Mouse (Mus musculus): ENCODE data around the gene Fhdc1. TPM values are rescaled to one million over a fixed set of nuclear protein-coding genes. Genes with fewer than 3 reads are reported as not detected.

Fhdc1 gene
- polyA plus RNA-seq, 1 experiment, result 6.8 TPM

DNA sequence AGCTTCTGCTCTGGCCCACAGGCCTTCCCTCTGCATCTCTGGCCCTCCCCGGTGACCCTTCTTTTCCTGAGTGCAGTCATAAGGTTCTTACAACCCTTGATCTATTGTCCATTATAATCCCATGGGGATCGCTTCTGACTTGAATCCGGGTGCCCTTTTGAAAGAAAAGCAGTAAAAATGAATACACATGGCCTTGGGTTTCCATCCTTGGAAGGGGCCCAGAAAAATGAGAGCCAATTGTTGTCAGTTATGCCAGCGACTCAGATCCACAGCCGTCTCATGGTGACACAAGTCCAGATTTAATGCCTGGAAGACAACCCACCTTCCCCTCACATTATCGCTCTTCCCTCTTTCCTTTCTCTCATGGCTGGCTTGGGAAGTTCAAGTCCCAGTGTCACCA is 1.9 kb upstream of the Fhdc1 start:
- H3K4me1 ChIP-seq (ENCODE audit: control insufficient read depth, insufficient read depth, low read length), result 0 out of 2 replicates have a peak, but pooled peaks cover 3% of the 10 kb centered on the region
- H3K27me3 ChIP-seq (ENCODE audit: control insufficient read depth, insufficient read depth, low read length), result no peaks in the 10 kb centered on the region
- 69% methylated on average over 6 of the region's 6 CpGs for WGBS
- DNase-seq, result no peak
- no peak for TF ChIP-seq CTCF (IDR thresholded peaks at IDR 0.05; ENCODE audit: borderline replicate concordance, insufficient read depth, low read depth, low read length)
- TF ChIP-seq POLR2A (IDR thresholded peaks at IDR 0.05; ENCODE audit: borderline replicate concordance, insufficient read depth, low read length), result no peak
- H3K27ac ChIP-seq (ENCODE audit: insufficient read depth, low read length), result no peak overlapping the region
- H3K4me3 ChIP-seq (replicated peaks; ENCODE audit: insufficient read depth, low read depth, low read length), result no peak overlapping the region

DNA sequence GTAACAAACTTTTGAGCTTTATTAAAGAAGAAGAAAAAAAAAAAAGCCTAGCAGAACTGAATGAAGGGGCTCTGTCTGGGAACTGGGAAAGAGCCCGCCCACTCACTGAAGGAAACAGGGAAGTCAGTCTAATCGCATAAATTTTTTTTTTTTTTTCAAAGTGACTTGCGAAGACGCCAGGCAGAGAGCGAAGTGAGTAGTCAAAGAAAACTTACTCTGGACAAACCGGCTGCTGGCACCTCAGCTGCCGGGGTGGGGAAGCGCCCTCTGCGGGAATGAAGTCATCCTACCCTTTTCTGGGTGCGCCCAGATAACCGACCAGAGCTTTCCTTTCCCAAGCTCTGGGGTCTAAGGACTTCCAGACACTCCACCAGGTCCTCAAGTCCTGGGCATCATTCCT is 875 bp upstream of the Fhdc1 start:
- Histone ChIP-seq H3K4me3 (replicated peaks; ENCODE audit: insufficient read depth, low read depth, low read length) (no peak overlapping the region), H3K27me3 (ENCODE audit: control insufficient read depth, insufficient read depth, low read length) (no peaks in the 10 kb centered on the region), H3K4me1 (ENCODE audit: control insufficient read depth, insufficient read depth, low read length) (0 out of 2 replicates have a peak, but pooled peaks cover 3% of the 10 kb centered on the region), H3K27ac (ENCODE audit: insufficient read depth, low read length) (no peak overlapping the region)
- TF ChIP-seq POLR2A (IDR thresholded peaks at IDR 0.05; ENCODE audit: borderline replicate concordance, insufficient read depth, low read length), result no peak
- TF ChIP-seq CTCF (IDR thresholded peaks at IDR 0.05; ENCODE audit: borderline replicate concordance, insufficient read depth, low read depth, low read length), result no peak; the same call in 1 of the 2 replicates
- peak; percentile 23 to 38 for DNase-seq
- 12% methylated on average over 11 of the region's 11 CpGs for WGBS

DNA sequence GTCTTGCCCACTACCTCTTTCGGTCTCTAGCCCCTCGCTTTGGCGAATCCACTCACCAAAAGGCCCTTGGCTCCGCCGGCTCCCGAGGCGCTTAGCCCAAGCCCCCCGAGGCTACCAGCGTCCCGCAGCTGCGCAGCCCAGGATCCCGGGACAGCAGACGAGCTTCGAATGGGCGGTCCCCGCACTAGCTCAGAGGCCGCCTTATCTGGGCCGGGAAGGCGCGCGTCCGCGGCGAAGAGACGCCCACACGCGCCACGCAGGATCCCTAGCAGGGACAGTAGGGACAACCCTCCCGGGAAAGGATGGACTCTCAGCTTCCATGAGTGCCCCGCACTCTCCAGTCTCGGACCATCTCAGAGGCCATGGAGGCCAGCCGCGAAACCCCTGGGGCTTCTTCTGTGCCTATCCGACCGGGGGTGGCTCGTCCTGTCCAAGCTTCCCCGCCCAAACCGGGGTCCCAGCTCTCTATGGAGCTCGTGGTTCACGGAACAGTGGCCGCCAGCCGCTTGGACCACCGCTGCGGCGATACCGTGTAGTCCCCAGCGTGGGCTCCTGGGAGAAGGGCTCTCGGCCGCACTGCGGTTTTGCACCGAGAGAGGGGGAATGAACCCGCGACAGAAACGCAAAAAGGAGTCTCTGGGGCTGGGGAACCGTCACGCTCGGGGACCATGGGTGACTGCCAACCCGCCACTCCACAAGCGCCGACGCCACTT is 780 bp downstream of the Fhdc1 start:
- Histone ChIP-seq H3K27me3 (ENCODE audit: control insufficient read depth, insufficient read depth, low read length) (no peaks in the 10 kb centered on the region), H3K4me1 (ENCODE audit: control insufficient read depth, insufficient read depth, low read length) (0 out of 2 replicates have a peak, but pooled peaks cover 3% of the 10 kb centered on the region), H3K4me3 (replicated peaks; ENCODE audit: insufficient read depth, low read depth, low read length) (peak overlapping the region; percentile 71), H3K27ac (ENCODE audit: insufficient read depth, low read length) (no peak overlapping the region)
- TF ChIP-seq CTCF (IDR thresholded peaks at IDR 0.05; ENCODE audit: borderline replicate concordance, insufficient read depth, low read depth, low read length), result no peak
- TF ChIP-seq POLR2A (IDR thresholded peaks at IDR 0.05; ENCODE audit: borderline replicate concordance, insufficient read depth, low read length), result no peak
- DNase-seq, result peak; percentile 52 to 53
- WGBS, result 1% methylated on average over 61 of the region's 61 CpGs

DNA sequence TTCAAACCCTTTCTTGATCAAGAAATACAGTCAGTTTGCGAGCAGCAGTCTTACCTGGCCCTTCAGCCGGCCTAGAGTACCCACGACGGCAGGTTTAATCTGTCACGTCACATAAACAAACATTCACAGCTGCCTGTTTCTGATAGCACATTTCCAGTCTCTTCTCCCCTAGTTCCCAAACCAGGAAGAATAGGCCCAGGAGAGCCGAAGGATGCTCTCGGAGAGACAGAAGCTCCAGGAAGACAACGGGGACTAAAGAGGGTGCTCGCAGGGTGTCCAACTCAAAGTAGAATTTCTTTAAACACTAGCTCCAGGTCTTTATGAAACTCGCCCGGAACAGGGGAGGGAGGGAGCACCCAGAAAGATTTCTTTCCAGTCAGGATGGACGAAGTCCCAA is 1.3 kb downstream of the Fhdc1 start:
- Histone ChIP-seq H3K4me3 (replicated peaks; ENCODE audit: insufficient read depth, low read depth, low read length) (peak overlapping the region; percentile 71), H3K27me3 (ENCODE audit: control insufficient read depth, insufficient read depth, low read length) (no peaks in the 10 kb centered on the region), H3K4me1 (ENCODE audit: control insufficient read depth, insufficient read depth, low read length) (0 out of 2 replicates have a peak, but pooled peaks cover 3% of the 10 kb centered on the region), H3K27ac (ENCODE audit: insufficient read depth, low read length) (no peak overlapping the region)
- no peak for DNase-seq
- TF ChIP-seq CTCF (IDR thresholded peaks at IDR 0.05; ENCODE audit: borderline replicate concordance, insufficient read depth, low read depth, low read length) (no peak), POLR2A (IDR thresholded peaks at IDR 0.05; ENCODE audit: borderline replicate concordance, insufficient read depth, low read length) (no peak)
- 60% methylated on average over 12 of the region's 12 CpGs for WGBS

DNA sequence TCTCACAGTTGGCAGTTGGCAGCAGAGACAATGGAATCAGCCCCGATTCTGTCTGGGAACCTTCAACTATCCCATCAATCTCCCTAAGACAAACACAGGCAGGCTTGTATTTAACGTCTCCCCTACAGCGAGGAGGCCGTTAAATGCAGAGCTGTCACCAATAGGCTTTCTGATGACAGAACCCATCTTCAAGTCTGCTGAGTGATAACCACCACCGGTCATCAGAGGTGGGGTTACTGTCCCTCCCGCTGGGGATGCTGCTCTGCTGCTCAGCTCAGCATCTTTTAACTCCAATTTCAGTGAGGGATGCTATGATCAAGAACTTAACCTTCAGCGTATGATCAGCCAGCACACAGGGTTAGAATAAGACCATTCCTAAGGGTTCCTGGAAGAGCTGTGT is 2.0 kb downstream of the Fhdc1 start:
- Histone ChIP-seq H3K27me3 (ENCODE audit: control insufficient read depth, insufficient read depth, low read length) (no peaks in the 10 kb centered on the region), H3K4me1 (ENCODE audit: control insufficient read depth, insufficient read depth, low read length) (0 out of 2 replicates have a peak, but pooled peaks cover 3% of the 10 kb centered on the region), H3K4me3 (replicated peaks; ENCODE audit: insufficient read depth, low read depth, low read length) (no peak overlapping the region), H3K27ac (ENCODE audit: insufficient read depth, low read length) (no peak overlapping the region)
- DNase-seq, result no peak
- WGBS, result 58% methylated on average over 7 of the region's 7 CpGs
- TF ChIP-seq POLR2A (IDR thresholded peaks at IDR 0.05; ENCODE audit: borderline replicate concordance, insufficient read depth, low read length), result no peak
- TF ChIP-seq CTCF (IDR thresholded peaks at IDR 0.05; ENCODE audit: borderline replicate concordance, insufficient read depth, low read depth, low read length), result no peak

DNA sequence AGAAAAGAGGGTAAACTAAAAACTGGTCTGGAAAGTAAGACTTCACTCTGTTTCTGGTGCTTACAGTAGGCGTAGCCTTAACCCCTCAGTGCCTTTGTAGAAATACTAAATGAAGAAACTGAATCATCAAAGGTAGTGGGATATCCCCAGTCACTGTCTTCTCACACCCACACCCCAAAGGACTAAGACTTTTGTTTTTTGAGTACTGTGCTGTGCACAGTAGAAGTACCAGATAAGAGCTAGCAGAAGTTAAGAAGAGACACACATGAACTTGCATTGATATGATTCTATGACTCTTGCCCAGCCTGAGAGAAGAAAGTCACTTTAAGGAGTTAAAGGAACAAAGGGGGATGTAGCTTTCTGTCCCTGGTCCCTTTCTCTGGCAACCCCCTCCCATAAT is 2.7 kb downstream of the Fhdc1 start:
- TF ChIP-seq CTCF (IDR thresholded peaks at IDR 0.05; ENCODE audit: borderline replicate concordance, insufficient read depth, low read depth, low read length) (no peak), POLR2A (IDR thresholded peaks at IDR 0.05; ENCODE audit: borderline replicate concordance, insufficient read depth, low read length) (no peak)
- 100% methylated on average over 1 of the region's 1 CpGs for WGBS

DNA sequence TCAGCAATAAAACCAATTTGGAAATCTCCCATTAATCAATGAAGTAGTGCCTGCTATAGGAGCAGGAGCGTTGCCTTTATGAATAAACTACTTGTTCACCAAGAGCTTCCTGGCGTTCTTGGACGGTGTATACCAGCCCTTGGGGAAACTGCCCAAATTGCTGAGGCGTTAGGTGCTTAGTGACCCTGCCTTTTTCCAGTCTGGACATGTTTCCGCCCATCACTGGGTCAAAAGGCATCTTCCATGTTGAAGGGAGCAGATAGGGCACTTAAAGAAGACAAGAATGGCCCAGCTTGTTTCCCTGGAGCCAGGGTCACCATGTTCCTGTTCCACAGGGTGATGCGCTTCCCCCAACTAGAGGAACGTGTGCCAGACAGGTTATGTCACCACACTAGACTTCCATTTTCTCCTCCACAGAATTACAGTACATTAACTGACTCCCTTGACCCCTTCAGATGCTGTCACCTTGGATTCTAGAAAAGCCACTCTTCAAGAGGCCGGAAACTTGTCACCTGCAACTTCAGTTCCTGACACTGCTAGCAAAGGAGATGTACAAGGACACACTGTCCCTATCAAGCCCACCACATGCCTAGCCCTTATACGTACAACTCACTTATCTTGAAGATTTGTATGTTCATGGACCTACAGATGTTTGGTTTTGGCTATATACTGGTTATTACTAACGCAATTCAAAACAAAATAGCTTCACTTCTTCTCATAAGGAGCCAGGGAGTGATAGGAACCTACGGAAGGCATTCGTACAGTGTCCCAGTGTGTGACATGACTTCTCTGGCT is 5.1 kb downstream of the Fhdc1 start:
- TF ChIP-seq CTCF (IDR thresholded peaks at IDR 0.05; ENCODE audit: borderline replicate concordance, insufficient read depth, low read depth, low read length), result no peak
- TF ChIP-seq POLR2A (IDR thresholded peaks at IDR 0.05; ENCODE audit: borderline replicate concordance, insufficient read depth, low read length), result no peak
- H3K4me1 ChIP-seq (ENCODE audit: control insufficient read depth, insufficient read depth, low read length), result no peaks in the 10 kb centered on the region; the same call in 1 of the 2 replicates
- H3K27ac ChIP-seq (ENCODE audit: insufficient read depth, low read length), result no peak overlapping the region
- DNase-seq, result no peak
- H3K27me3 ChIP-seq (ENCODE audit: control insufficient read depth, insufficient read depth, low read length), result no peaks in the 10 kb centered on the region
- no peak overlapping the region for H3K4me3 ChIP-seq (replicated peaks; ENCODE audit: insufficient read depth, low read depth, low read length)
- WGBS, result 92% methylated on average over 12 of the region's 12 CpGs

More for the DNA sequence above, 2.7 kb downstream of the Fhdc1 start:
- DNase-seq, result no peak
- no peak overlapping the region for H3K4me3 ChIP-seq (replicated peaks; ENCODE audit: insufficient read depth, low read depth, low read length)
- no peaks in the 10 kb centered on the region for H3K27me3 ChIP-seq (ENCODE audit: control insufficient read depth, insufficient read depth, low read length)
- H3K27ac ChIP-seq (ENCODE audit: insufficient read depth, low read length), result no peak overlapping the region
- H3K4me1 ChIP-seq (ENCODE audit: control insufficient read depth, insufficient read depth, low read length), result 0 out of 2 replicates have a peak, but pooled peaks cover 3% of the 10 kb centered on the region

Measured in cerebellum, adult 2 months (tissue).